Mouse (Mus musculus) stomach, postnatal 0 days (tissue): Measurements from ENCODE around the gene Timm17a. TPM values are rescaled to one million over a fixed set of nuclear protein-coding genes. Genes with fewer than 3 reads are reported as not detected.

Source experiments
- ATAC-seq: fragments of 200-750 bp; cut with Nextera tagmentation; 2 replicates; pipeline ENCODE4 v1.8.0; 2017; ENCODE audit not compliant: low FRiP score, low TSS enrichment
- DNase-seq: peaks from one replicate; pipeline ENCODE4 v3.0.0-alpha.2; 2016; ENCODE audit warnings: low spot score
- H3K27ac ChIP-seq: fragments of 300-500 bp; sonication (generic); replicated peaks from 2 replicates; pipeline ENCODE4 v1.5.1; 2014; ENCODE audit warnings: mild to moderate bottlenecking, control low read depth
- H3K27me3 ChIP-seq: fragments of 300-500 bp; sonication (generic); 2 replicates; pipeline ENCODE4 v1.6.1; 2014; ENCODE audit warnings: low read length; ENCODE audit not compliant: control insufficient read depth, insufficient read depth
- H3K36me3 ChIP-seq: fragments of 300-500 bp; sonication (generic); 2 replicates; pipeline ENCODE4 v1.6.1; 2014; ENCODE audit warnings: low read length, mixed read lengths; ENCODE audit not compliant: control insufficient read depth, insufficient read depth
- H3K4me1 ChIP-seq: fragments of 300-500 bp; sonication (generic); replicated peaks from 2 replicates; pipeline ENCODE4 v1.6.1; 2014; ENCODE audit warnings: antibody characterized with exemption; ENCODE audit not compliant: control insufficient read depth, insufficient read depth
- H3K4me2 ChIP-seq: fragments of 300-500 bp; sonication (generic); replicated peaks from 2 replicates; pipeline ENCODE4 v1.6.1; 2014; ENCODE audit warnings: low read depth, mild to moderate bottlenecking, control low read depth, moderate library complexity
- H3K4me3 ChIP-seq: fragments of 300-500 bp; sonication (generic); 2 replicates; pipeline ENCODE4 v1.5.1; 2014; ENCODE audit warnings: low read depth, low read length, control low read depth
- H3K9ac ChIP-seq: fragments of 300-500 bp; sonication (generic); 2 replicates; pipeline ENCODE4 v1.6.1; 2014; ENCODE audit warnings: mild to moderate bottlenecking, low read length, control low read depth, mixed read lengths
- H3K9me3 ChIP-seq: fragments of 300-500 bp; sonication (generic); 2 replicates; pipeline ENCODE4 v1.6.1; 2016; ENCODE audit warnings: low read length; ENCODE audit not compliant: control insufficient read depth
- CTCF ChIP-seq: IDR thresholded peaks from 2 replicates; pipeline ENCODE4 v1.5.1; 2016; ENCODE audit warnings: antibody characterized with exemption, low read depth, mild to moderate bottlenecking, moderate library complexity
- EP300 ChIP-seq: optimal IDR thresholded peaks from 2 replicates; pipeline ENCODE3; 2016; ENCODE audit warnings: antibody characterized with exemption
- WGBS: fragments of 180-500 bp; shearing (Covaris S2); extraction: QIAGEN DNeasy Blood & Tissue Kit; methylation state at CpG from one replicate; pipeline ENCODE4 v1.1.7; 2014; 5-methylcytosine and 5-hydroxymethylcytosine counted together
- polyA plus RNA-seq: library from polyadenylated mRNA; unstranded; fragments of >200 nt; fragmentation: Nextera tagmentation; extraction: Ambion mirVana; gene quantifications from 2 replicates; pipeline ENCODE4 v1.2.1, GENCODE M21; 2015

Gene Timm17a
- polyA plus RNA-seq, 1 experiment from 2014 or later = 250 TPM

DNA sequence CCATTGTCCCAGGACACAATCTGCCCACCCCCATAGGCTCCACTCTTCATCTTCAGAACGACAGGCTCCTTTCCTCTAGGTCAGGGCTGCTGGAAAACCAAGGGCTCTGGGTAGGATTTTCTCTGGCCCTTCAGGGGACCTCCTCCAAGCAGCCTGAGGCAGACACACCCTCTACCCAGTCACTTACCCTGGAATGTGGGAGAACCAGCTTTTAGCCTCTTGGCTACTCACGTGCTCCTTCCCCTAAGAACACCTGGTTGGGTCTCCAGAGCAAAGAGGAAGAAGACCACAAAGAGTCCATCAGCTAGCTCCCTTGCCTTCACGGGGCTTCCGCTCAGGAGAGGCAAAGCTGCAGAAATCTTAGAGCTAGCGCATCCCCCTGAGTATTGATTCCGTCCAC is 52.6 kb downstream of the Timm17a start:
- Histone ChIP-seq H3K27me3 (no peaks in the 10 kb centered on the region), H3K4me2 (peak overlapping the region; percentile 33), H3K27ac (peak overlapping the region; percentile 77), H3K4me3 (no peak overlapping the region), H3K9ac (no peak overlapping the region), H3K36me3 (peaks cover 10% of the 10 kb centered on the region; the same call in 1 of the 2 replicates), H3K4me1 (0 out of 2 replicates have a peak, but pooled peaks cover 2% of the 10 kb centered on the region), H3K9me3 (no peaks in the 10 kb centered on the region)
- TF ChIP-seq EP300 = no peak
- TF ChIP-seq CTCF = no peak
- peak; percentile 76 for DNase-seq
- ATAC-seq = peak; percentile 53
- WGBS = 51% methylated on average over 6 of the region's 6 CpGs

DNA sequence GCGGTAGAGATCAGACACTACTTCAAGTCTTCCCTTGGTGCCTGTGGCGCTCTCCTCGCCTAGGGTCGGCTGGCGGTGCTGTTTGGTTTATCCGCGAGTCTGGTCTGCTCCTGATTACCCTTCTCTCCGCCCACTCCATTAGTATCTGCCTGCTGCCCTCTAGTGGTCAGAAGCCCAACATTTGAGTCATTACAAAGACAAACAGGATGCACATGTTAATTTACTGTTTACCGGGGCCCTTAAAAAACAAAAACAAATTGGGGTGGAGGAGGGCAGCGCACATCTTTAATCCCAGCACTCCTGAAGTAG is 54.5 kb downstream of the Timm17a start:
- TF ChIP-seq CTCF (peak; percentile 90), EP300 (no peak)
- H3K9ac ChIP-seq = peak overlapping the region; percentile 28
- peak overlapping the region; percentile 61 for H3K4me2 ChIP-seq
- H3K4me3 ChIP-seq = peak overlapping the region; percentile 28
- H3K4me1 ChIP-seq = 0 out of 2 replicates have a peak, but pooled peaks cover 2% of the 10 kb centered on the region
- peak; percentile 40 for ATAC-seq
- peak; percentile 89 for DNase-seq
- H3K27me3 ChIP-seq = no peaks in the 10 kb centered on the region
- WGBS = under 1% methylated on average over 10 of the region's 10 CpGs
- peaks cover 6% of the 10 kb centered on the region; the same call in 1 of the 2 replicates for H3K36me3 ChIP-seq
- no peaks in the 10 kb centered on the region for H3K9me3 ChIP-seq
- H3K27ac ChIP-seq = peak overlapping the region; percentile 93

DNA sequence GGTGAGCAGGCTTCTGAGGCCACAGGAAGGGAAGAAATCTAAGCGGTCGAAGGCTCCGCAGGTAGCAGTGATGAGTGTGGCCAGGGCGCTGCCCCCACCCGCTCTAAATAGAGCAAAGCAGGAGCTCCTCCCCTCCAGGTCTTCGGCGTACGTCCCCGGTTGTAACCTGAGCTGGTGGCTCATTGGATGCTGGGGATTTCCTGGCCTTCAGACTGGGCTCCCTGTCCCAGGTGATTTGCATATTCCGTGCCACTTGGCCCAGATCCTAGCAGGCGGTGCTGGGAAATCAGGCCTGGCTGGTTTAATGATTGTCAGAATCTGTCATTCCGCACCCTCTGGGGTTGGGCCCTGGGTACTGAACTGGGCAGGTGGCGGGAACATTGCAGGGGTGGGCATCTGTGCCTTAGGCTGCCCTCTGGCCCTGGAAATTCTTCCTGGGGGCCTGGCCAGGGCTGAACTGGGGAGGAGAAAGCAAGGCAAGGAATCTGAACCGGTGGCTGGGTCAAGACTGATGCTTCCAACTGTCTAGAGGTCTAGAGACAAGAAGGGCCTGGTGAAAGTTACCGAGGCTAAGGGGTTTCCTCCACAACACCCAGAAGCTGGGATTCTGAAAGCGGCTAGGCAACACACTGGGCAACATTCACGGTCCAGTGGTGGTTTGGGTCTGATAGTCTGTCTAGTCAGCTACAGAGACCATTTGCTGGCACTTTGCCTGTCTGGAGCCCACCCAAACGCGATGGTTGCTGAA is 55.0 kb downstream of the Timm17a start, which contains the start of gene Elf3:
Elf3 (minus strand) TSS at position 189 of the 748 bp plus-strand sequence.
- H3K4me1 ChIP-seq = 0 out of 2 replicates have a peak, but pooled peaks cover 2% of the 10 kb centered on the region
- H3K9me3 ChIP-seq = no peaks in the 10 kb centered on the region
- H3K27ac ChIP-seq = peak within 1 kb of the TSS; percentile 93
- no peak for TF ChIP-seq EP300
- TF ChIP-seq CTCF = no peak
- 14% methylated on average over 19 of the region's 19 CpGs for WGBS
- ATAC-seq = peak; percentile 92
- H3K9ac ChIP-seq = peak within 1 kb of the TSS; percentile 68
- peak; percentile 96 for DNase-seq
- H3K27me3 ChIP-seq = no peaks in the 10 kb centered on the region
- peak within 1 kb of the TSS; percentile 61 for H3K4me2 ChIP-seq
- peaks cover 6% of the 10 kb centered on the region; the same call in 1 of the 2 replicates for H3K36me3 ChIP-seq
- peak within 1 kb of the TSS; percentile 44 for H3K4me3 ChIP-seq

DNA sequence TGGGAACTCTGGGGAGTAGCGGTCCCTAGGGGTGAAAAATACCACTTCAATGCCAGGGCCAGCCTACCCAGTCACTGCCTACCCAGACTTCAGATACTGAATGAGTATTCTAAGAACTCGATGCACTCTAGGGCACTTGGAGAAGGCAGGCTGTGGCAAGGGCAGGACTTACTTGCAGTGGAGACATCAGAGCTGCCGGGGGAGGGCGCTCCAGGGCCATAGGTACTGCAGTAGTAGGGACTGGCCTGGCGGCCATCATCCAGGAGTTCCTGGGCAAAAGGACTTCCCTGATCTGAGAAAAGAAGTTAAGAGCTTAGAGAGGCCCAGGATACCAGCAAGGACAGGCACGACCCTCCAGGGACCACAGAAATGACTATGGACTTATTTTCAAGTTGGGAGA is 57.3 kb downstream of the Timm17a start:
- Histone ChIP-seq H3K4me1 (peaks cover 2% of the 10 kb centered on the region; the same call in 1 of the 2 replicates), H3K4me2 (peak overlapping the region; percentile 54), H3K27ac (peak overlapping the region; percentile 77), H3K9ac (peak overlapping the region; percentile 68), H3K9me3 (no peaks in the 10 kb centered on the region), H3K4me3 (peak overlapping the region; percentile 44), H3K36me3 (no peaks in the 10 kb centered on the region), H3K27me3 (no peaks in the 10 kb centered on the region)
- TF ChIP-seq CTCF = peak; percentile 72
- no peak for TF ChIP-seq EP300
- ATAC-seq (peak; percentile 28; the same call in 1 of the 2 replicates), DNase-seq (peak; percentile 93)
- WGBS = 60% methylated on average over 6 of the region's 6 CpGs

DNA sequence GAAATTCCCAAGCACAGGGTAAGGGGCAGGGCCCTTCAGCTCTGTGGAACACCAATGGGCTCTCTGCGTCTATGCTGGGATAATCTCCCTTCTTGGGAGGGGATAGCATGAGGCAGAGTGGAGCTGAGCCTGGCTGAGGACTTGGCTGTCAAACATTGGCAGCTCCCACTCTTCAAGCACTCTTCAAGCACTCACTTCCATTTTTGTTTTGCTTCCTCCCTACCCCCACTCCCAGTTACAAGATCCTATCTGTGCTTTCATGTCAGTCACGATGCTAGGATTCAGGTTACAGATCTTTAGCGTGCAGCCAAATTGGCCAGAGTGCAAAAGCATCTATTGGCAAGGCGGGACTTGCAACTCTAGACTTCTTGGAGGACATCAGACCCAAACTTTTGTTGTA is 60.7 kb downstream of the Timm17a start:
- no peaks in the 10 kb centered on the region for H3K9me3 ChIP-seq
- H3K4me1 ChIP-seq = no peaks in the 10 kb centered on the region; the same call in 1 of the 2 replicates
- no peak overlapping the region for H3K4me3 ChIP-seq
- H3K36me3 ChIP-seq = no peaks in the 10 kb centered on the region
- no peaks in the 10 kb centered on the region for H3K27me3 ChIP-seq
- no peak overlapping the region for H3K9ac ChIP-seq
- TF ChIP-seq EP300 = no peak
- TF ChIP-seq CTCF = no peak
- DNase-seq (peak; percentile 32), ATAC-seq (no peak; the same call in 1 of the 2 replicates)
- whole genome bisulfite sequencing = 17% methylated on average over 4 of the region's 4 CpGs
- peak overlapping the region; percentile 27; the same call in 1 of the 2 replicates for H3K4me2 ChIP-seq
- H3K27ac ChIP-seq = 0 out of 2 replicates have a peak overlapping the region, but pooled peaks have one; percentile 5

DNA sequence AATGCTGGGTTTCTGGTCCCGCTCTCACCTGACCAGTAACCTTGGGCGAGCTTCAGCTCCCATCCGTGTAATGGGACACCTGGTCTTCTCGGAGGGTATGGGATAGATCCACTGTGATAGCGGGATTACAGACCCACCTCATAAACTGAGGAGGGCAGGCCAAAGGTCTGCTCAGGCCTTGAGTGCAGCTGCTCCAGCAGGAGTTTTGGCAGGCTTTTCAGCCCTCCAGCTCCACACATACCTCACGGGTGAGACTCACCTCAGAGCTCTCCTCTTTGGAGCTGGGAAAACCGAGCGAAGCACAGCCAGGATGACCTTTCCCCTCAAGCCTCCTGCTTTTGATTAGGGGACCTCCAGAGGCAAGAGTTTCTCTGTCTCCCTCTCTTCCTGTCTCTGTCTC is 62.2 kb downstream of the Timm17a start:
- peak overlapping the region; percentile 67 for H3K27ac ChIP-seq
- WGBS = 75% methylated on average over 8 of the region's 8 CpGs
- no peak overlapping the region for H3K9ac ChIP-seq
- no peak overlapping the region for H3K4me2 ChIP-seq
- TF ChIP-seq EP300 (no peak), CTCF (no peak)
- no peaks in the 10 kb centered on the region; the same call in 1 of the 2 replicates for H3K4me1 ChIP-seq
- H3K27me3 ChIP-seq = no peaks in the 10 kb centered on the region
- H3K9me3 ChIP-seq = no peaks in the 10 kb centered on the region
- DNase-seq = peak; percentile 40
- no peaks in the 10 kb centered on the region for H3K36me3 ChIP-seq
- H3K4me3 ChIP-seq = no peak overlapping the region
- no peak for ATAC-seq
